Mouse (Mus musculus) intestine, postnatal 0 days (tissue): ENCODE results near the gene Tmem8b. TPM values are rescaled to one million over a fixed set of nuclear protein-coding genes. Genes with fewer than 3 reads are reported as not detected.
A peak's percentile ranks its signal among the peaks of the same experiment; 100 is the strongest.

Experiments used
- ATAC-seq: fragments of 200-750 bp; cut with Nextera tagmentation; 2 replicates; pipeline ENCODE4 v1.8.0; 2017; ENCODE audit warnings: mild to moderate bottlenecking, moderate TSS enrichment, moderate library complexity
- H3K27ac ChIP-seq: fragments of 300-500 bp; sonication (generic); 2 replicates; pipeline ENCODE4 v1.5.1; 2014; ENCODE audit warnings: mild to moderate bottlenecking, low read depth, low read length, moderate library complexity
- H3K27me3 ChIP-seq: fragments of 300-500 bp; sonication (generic); replicated peaks from 2 replicates; pipeline ENCODE4 v1.6.1; 2014; ENCODE audit warnings: low read length, mixed read lengths; ENCODE audit not compliant: control insufficient read depth, insufficient read depth
- H3K36me3 ChIP-seq: fragments of 300-500 bp; sonication (generic); 2 replicates; pipeline ENCODE4 v1.6.1; 2014; ENCODE audit warnings: mild to moderate bottlenecking, moderate library complexity; ENCODE audit not compliant: control insufficient read depth, insufficient read depth
- H3K4me1 ChIP-seq: fragments of 300-500 bp; sonication (generic); replicated peaks from 2 replicates; pipeline ENCODE4 v1.6.1; 2014; ENCODE audit warnings: antibody characterized with exemption, low read length, mixed read lengths; ENCODE audit not compliant: control insufficient read depth, insufficient read depth
- H3K4me2 ChIP-seq: fragments of 300-500 bp; sonication (generic); replicated peaks from 2 replicates; pipeline ENCODE4 v1.6.1; 2014; ENCODE audit warnings: low read depth, mild to moderate bottlenecking, moderate library complexity
- H3K4me3 ChIP-seq: fragments of 300-500 bp; sonication (generic); 2 replicates; pipeline ENCODE4 v1.5.1; 2014; ENCODE audit warnings: low read depth, low read length
- H3K9ac ChIP-seq: fragments of 300-500 bp; sonication (generic); 2 replicates; pipeline ENCODE4 v1.6.1; 2014; ENCODE audit warnings: mild to moderate bottlenecking, low read depth, low read length
- H3K9me3 ChIP-seq: fragments of 300-500 bp; sonication (generic); 2 replicates; pipeline ENCODE4 v1.6.1; 2016; ENCODE audit warnings: mixed run types; ENCODE audit not compliant: control insufficient read depth
- CTCF ChIP-seq: sonication (generic); IDR thresholded peaks from 2 replicates; pipeline ENCODE4 v1.5.1; 2016; ENCODE audit warnings: low read depth, mild to moderate bottlenecking, control low read depth, antibody characterized with exemption, moderate library complexity
- WGBS: fragments of 180-500 bp; shearing (Covaris S2); extraction: QIAGEN DNeasy Blood & Tissue Kit; methylation state at CpG from one replicate; pipeline ENCODE4 v1.1.7; 2014; 5-methylcytosine and 5-hydroxymethylcytosine counted together
- polyA plus RNA-seq: library from polyadenylated mRNA; unstranded; fragments of >200 nt; fragmentation: Nextera tagmentation; extraction: Ambion mirVana; gene quantifications from 2 replicates; pipeline ENCODE4 v1.2.1, GENCODE M21; 2015

Gene Tmem8b
- polyA plus RNA-seq, 1 experiment from 2014 or later, result 1.6 TPM

- no peak overlapping the region for H3K27ac ChIP-seq
- 74% methylated on average over 8 of the region's 8 CpGs for WGBS
- no peak for ATAC-seq
Observed at GRCm38 (mm10) chr4:43703851-43704250, 35.1 kb downstream of the Tmem8b start.

GRCm38 (mm10) chr4:43705991-43706390, 37.2 kb downstream of the Tmem8b start:
- WGBS, result 77% methylated on average over 13 of the region's 13 CpGs
- ATAC-seq, result no peak
- Histone ChIP-seq H3K4me1 (no peaks in the 10 kb centered on the region), H3K27me3 (no peaks in the 10 kb centered on the region), H3K4me3 (no peak overlapping the region), H3K27ac (no peak overlapping the region), H3K4me2 (no peak overlapping the region), H3K9ac (no peak overlapping the region), H3K36me3 (no peaks in the 10 kb centered on the region), H3K9me3 (no peaks in the 10 kb centered on the region)
- TF ChIP-seq CTCF, result no peak

More at GRCm38 (mm10) chr4:43703851-43704250, 35.1 kb downstream of the Tmem8b start:
- H3K4me1 ChIP-seq, result no peaks in the 10 kb centered on the region
- no peak overlapping the region for H3K9ac ChIP-seq
- H3K4me2 ChIP-seq, result no peak overlapping the region
- no peaks in the 10 kb centered on the region for H3K27me3 ChIP-seq
- H3K36me3 ChIP-seq, result no peaks in the 10 kb centered on the region
- TF ChIP-seq CTCF, result no peak
- H3K9me3 ChIP-seq, result no peaks in the 10 kb centered on the region
- H3K4me3 ChIP-seq, result no peak overlapping the region

GRCm38 (mm10) chr4:43709869-43710268, 41.1 kb downstream of the Tmem8b start, which contains the start of gene Olfr71:
Gene Olfr71 (minus strand): TSS chr4:43710255.
- no peak for ATAC-seq
- Histone ChIP-seq H3K4me2 (no peak within 1 kb of the TSS), H3K9ac (no peak within 1 kb of the TSS), H3K27me3 (0 out of 2 replicates have a peak, but pooled peaks cover 4% of the 10 kb centered on the region), H3K27ac (no peak within 1 kb of the TSS), H3K4me3 (no peak within 1 kb of the TSS), H3K9me3 (no peaks in the 10 kb centered on the region), H3K36me3 (no peaks in the 10 kb centered on the region), H3K4me1 (no peaks in the 10 kb centered on the region)
- no peak for TF ChIP-seq CTCF
- 63% methylated on average over 6 of the region's 6 CpGs for WGBS

- H3K27ac ChIP-seq, result no peak overlapping the region
- H3K9ac ChIP-seq, result no peak overlapping the region
- TF ChIP-seq CTCF, result peak; percentile 90
- H3K4me1 ChIP-seq, result no peaks in the 10 kb centered on the region
- H3K4me2 ChIP-seq, result no peak overlapping the region
- WGBS, result 1% methylated on average over 2 of the region's 2 CpGs
- 0 out of 2 replicates have a peak, but pooled peaks cover 4% of the 10 kb centered on the region for H3K27me3 ChIP-seq
- H3K36me3 ChIP-seq, result no peaks in the 10 kb centered on the region
- no peak for ATAC-seq
- H3K9me3 ChIP-seq, result no peaks in the 10 kb centered on the region
- H3K4me3 ChIP-seq, result no peak overlapping the region
Observed at GRCm38 (mm10) chr4:43711821-43712220, 43.0 kb downstream of the Tmem8b start.

GRCm38 (mm10) chr4:43713652-43714219, 45.0 kb downstream of the Tmem8b start:
- ATAC-seq, result no peak
- H3K9me3 ChIP-seq, result no peaks in the 10 kb centered on the region
- H3K36me3 ChIP-seq, result no peaks in the 10 kb centered on the region
- H3K9ac ChIP-seq, result no peak overlapping the region
- H3K4me3 ChIP-seq, result no peak overlapping the region
- no peak overlapping the region for H3K27ac ChIP-seq
- H3K4me2 ChIP-seq, result no peak overlapping the region
- no peaks in the 10 kb centered on the region for H3K4me1 ChIP-seq
- 0 out of 2 replicates have a peak, but pooled peaks cover 4% of the 10 kb centered on the region for H3K27me3 ChIP-seq
- WGBS, result 35% methylated on average over 7 of the region's 7 CpGs
- no peak for TF ChIP-seq CTCF

GRCm38 (mm10) chr4:43720491-43721228, 51.9 kb downstream of the Tmem8b start:
- no peak overlapping the region for H3K9ac ChIP-seq
- no peak overlapping the region for H3K27ac ChIP-seq
- H3K4me3 ChIP-seq, result no peak overlapping the region
- no peaks in the 10 kb centered on the region for H3K36me3 ChIP-seq
- no peak overlapping the region for H3K4me2 ChIP-seq
- WGBS, result 50% methylated on average over 14 of the region's 16 CpGs
- H3K9me3 ChIP-seq, result no peaks in the 10 kb centered on the region
- no peak for ATAC-seq
- no peaks in the 10 kb centered on the region for H3K27me3 ChIP-seq
- H3K4me1 ChIP-seq, result no peaks in the 10 kb centered on the region
- TF ChIP-seq CTCF, result no peak
